Mouse (Mus musculus) limb, embryonic 11.5 days (tissue): ENCODE measurements around the gene Rab6b. TPM values are rescaled to one million over a fixed set of nuclear protein-coding genes. Genes with fewer than 3 reads are reported as not detected.

Experiments
- ATAC-seq: fragments of 200-750 bp; cut with Nextera tagmentation; 2 replicates; pipeline ENCODE4 v1.8.0; 2017; ENCODE audit warnings: low read depth; ENCODE audit not compliant: insufficient number of reproducible peaks, low FRiP score, low TSS enrichment
- DNase-seq: peaks from one replicate; pipeline ENCODE4 v3.0.0-alpha.2; 2015; ENCODE audit warnings: low spot score
- H3K27ac ChIP-seq: fragments of 300-500 bp; sonication (generic); replicated peaks from 2 replicates; pipeline ENCODE4 v1.5.1; 2014; ENCODE audit warnings: low read depth, mild to moderate bottlenecking, low read length
- H3K27me3 ChIP-seq: fragments of 300-500 bp; sonication (generic); 2 replicates; pipeline ENCODE4 v1.6.1; 2014; ENCODE audit warnings: mild to moderate bottlenecking, low read length, mixed read lengths; ENCODE audit not compliant: control insufficient read depth, insufficient read depth
- H3K36me3 ChIP-seq: fragments of 300-500 bp; sonication (generic); 2 replicates; pipeline ENCODE4 v1.6.1; 2014; ENCODE audit warnings: mild to moderate bottlenecking, low read length, moderate library complexity, mixed read lengths; ENCODE audit not compliant: control insufficient read depth, insufficient read depth
- H3K4me1 ChIP-seq: fragments of 300-500 bp; sonication (generic); 2 replicates; pipeline ENCODE4 v1.6.1; 2014; ENCODE audit warnings: low read length, mixed read lengths; ENCODE audit not compliant: control insufficient read depth, insufficient read depth
- H3K4me2 ChIP-seq: fragments of 300-500 bp; sonication (generic); 2 replicates; pipeline ENCODE4 v1.6.1; 2014; ENCODE audit warnings: low read depth, mild to moderate bottlenecking, moderate library complexity; ENCODE audit not compliant: severe bottlenecking
- H3K4me3 ChIP-seq: fragments of 300-500 bp; sonication (generic); 2 replicates; pipeline ENCODE4 v1.5.1; 2014; ENCODE audit warnings: low read depth, low read length
- H3K9ac ChIP-seq: fragments of 300-500 bp; sonication (generic); 2 replicates; pipeline ENCODE4 v1.6.1; 2014; ENCODE audit warnings: mild to moderate bottlenecking, low read length
- H3K9me3 ChIP-seq: fragments of 300-500 bp; sonication (generic); 2 replicates; pipeline ENCODE4 v1.6.1; 2016; ENCODE audit warnings: low read length; ENCODE audit not compliant: control insufficient read depth
- WGBS: fragments of 180-500 bp; shearing (Covaris S2); extraction: QIAGEN DNeasy Blood & Tissue Kit; methylation state at CpG from one replicate; pipeline ENCODE4 v1.1.7; 2014; 5-methylcytosine and 5-hydroxymethylcytosine counted together
- polyA plus RNA-seq: library from polyadenylated mRNA; unstranded; fragments of >200 nt; fragmentation: Nextera tagmentation; extraction: Ambion mirVana; gene quantifications from 2 replicates; pipeline ENCODE4 v1.2.1, GENCODE M21; 2014

The Rab6b gene
- polyA plus RNA-seq, 1 experiment from 2014 or later = 1.9 TPM

- ATAC-seq = peak; percentile 86
- H3K9ac ChIP-seq = peak overlapping the region; percentile 65
- H3K4me2 ChIP-seq = peak overlapping the region; percentile 59
- no peaks in the 10 kb centered on the region for H3K36me3 ChIP-seq
- H3K9me3 ChIP-seq = no peaks in the 10 kb centered on the region
- H3K4me1 ChIP-seq = no peaks in the 10 kb centered on the region
- peak; percentile 86 for DNase-seq
- H3K4me3 ChIP-seq = peak overlapping the region; percentile 35
- no peaks in the 10 kb centered on the region for H3K27me3 ChIP-seq
- 3% methylated on average over 20 of the region's 20 CpGs for WGBS
- no peak overlapping the region for H3K27ac ChIP-seq
These were observed 69.4 kb downstream of the Rab6b start for GRCm38 (mm10) chr9:103180807-103181565.

DNA sequence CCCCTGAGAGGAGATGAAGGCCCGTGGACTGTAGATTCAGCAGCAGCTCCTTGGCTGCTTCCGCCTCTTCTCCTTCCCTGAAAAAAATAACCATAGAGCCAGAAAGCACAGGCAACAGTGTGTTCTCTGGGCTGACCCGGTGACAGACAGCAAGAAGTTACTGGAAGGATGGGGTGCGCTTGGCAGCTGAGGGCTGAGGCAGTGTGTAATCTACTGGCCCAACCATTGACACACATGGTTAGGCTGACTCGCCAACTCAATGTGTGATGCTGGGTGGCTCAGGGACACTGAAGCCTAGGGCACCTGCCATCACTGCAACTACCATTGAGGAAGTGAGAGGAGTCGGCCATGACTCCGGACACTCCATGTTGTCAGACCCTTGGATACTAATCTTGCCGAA, 70.3 kb downstream of the Rab6b start:
- WGBS = 95% methylated on average over 8 of the region's 8 CpGs

GRCm38 (mm10) chr9:103184855-103185254, 73.3 kb downstream of the Rab6b start:
- ATAC-seq (no peak), DNase-seq (no peak)
- Histone ChIP-seq H3K9me3 (no peaks in the 10 kb centered on the region), H3K4me2 (no peak overlapping the region), H3K27ac (no peak overlapping the region), H3K9ac (no peak overlapping the region), H3K4me3 (no peak overlapping the region), H3K4me1 (no peaks in the 10 kb centered on the region), H3K36me3 (peaks cover 10% of the 10 kb centered on the region; the same call in 1 of the 2 replicates), H3K27me3 (no peaks in the 10 kb centered on the region)
- 55% methylated on average over 4 of the region's 4 CpGs for WGBS

More for the DNA sequence above, 70.3 kb downstream of the Rab6b start:
- no peak overlapping the region for H3K4me3 ChIP-seq
- H3K9ac ChIP-seq = no peak overlapping the region
- H3K4me1 ChIP-seq = no peaks in the 10 kb centered on the region
- no peaks in the 10 kb centered on the region for H3K36me3 ChIP-seq
- H3K27me3 ChIP-seq = no peaks in the 10 kb centered on the region
- DNase-seq (no peak), ATAC-seq (no peak)
- H3K27ac ChIP-seq = no peak overlapping the region
- H3K9me3 ChIP-seq = no peaks in the 10 kb centered on the region
- H3K4me2 ChIP-seq = no peak overlapping the region

DNA sequence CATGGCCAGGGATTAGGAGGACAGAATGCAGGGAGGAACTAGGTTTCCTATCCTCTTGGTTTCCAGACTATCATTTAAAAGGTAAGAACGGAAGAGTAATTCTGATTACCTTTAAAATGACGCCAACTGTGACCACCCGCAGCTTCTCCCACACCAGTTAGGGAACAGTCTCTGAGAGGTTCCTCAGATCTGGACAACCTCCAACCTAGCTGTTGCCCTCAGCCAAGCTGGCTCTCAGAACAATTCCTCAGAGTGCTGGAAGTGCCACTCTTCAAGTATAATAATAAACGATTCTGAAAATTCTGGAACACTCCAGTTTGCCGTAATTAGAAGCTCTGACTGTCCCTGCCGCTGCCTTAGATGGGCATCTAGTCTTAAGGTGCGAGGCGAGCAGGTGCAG, 74.4 kb downstream of the Rab6b start:
- Histone ChIP-seq H3K27ac (no peak overlapping the region), H3K36me3 (peaks cover 13% of the 10 kb centered on the region; the same call in 1 of the 2 replicates), H3K27me3 (no peaks in the 10 kb centered on the region), H3K4me1 (no peaks in the 10 kb centered on the region), H3K9me3 (no peaks in the 10 kb centered on the region), H3K4me3 (no peak overlapping the region), H3K9ac (no peak overlapping the region), H3K4me2 (no peak overlapping the region)
- no peak for DNase-seq
- no peak for ATAC-seq
- 92% methylated on average over 8 of the region's 8 CpGs for WGBS

- WGBS = 76% methylated on average over 9 of the region's 9 CpGs
- no peak overlapping the region for H3K4me2 ChIP-seq
- no peak overlapping the region for H3K9ac ChIP-seq
- no peaks in the 10 kb centered on the region for H3K9me3 ChIP-seq
- ATAC-seq = no peak
- H3K27ac ChIP-seq = no peak overlapping the region
- peaks cover 13% of the 10 kb centered on the region; the same call in 1 of the 2 replicates for H3K36me3 ChIP-seq
- H3K27me3 ChIP-seq = no peaks in the 10 kb centered on the region
- no peak overlapping the region for H3K4me3 ChIP-seq
- no peaks in the 10 kb centered on the region for H3K4me1 ChIP-seq
- DNase-seq = no peak
These were observed 75.2 kb downstream of the Rab6b start for GRCm38 (mm10) chr9:103186747-103187146.

DNA sequence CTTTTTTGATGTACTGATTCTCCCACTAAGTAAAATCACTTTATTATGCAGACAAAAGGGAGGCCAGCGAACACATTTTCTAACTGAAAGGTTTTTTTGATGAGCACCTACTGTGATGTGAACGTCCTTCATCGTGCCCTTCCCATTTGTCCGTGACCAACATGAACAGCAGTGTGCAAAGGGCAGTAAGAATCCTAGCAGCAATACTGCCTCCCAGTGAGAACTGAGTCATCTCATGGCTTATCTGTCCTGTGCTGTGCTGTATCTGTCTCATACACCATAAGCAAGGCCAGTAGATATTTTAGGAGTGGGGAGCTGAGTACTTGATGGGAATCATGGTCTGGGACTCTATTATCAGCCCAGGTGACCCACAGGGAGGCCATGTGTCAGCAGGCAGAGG, 76.8 kb downstream of the Rab6b start:
- H3K4me3 ChIP-seq = no peak overlapping the region
- WGBS = 94% methylated on average over 4 of the region's 4 CpGs
- DNase-seq (no peak), ATAC-seq (no peak)
- no peaks in the 10 kb centered on the region for H3K9me3 ChIP-seq
- no peaks in the 10 kb centered on the region for H3K4me1 ChIP-seq
- peaks cover 17% of the 10 kb centered on the region; the same call in 1 of the 2 replicates for H3K36me3 ChIP-seq
- no peak overlapping the region for H3K9ac ChIP-seq
- H3K27me3 ChIP-seq = no peaks in the 10 kb centered on the region
- H3K27ac ChIP-seq = no peak overlapping the region
- no peak overlapping the region for H3K4me2 ChIP-seq

GRCm38 (mm10) chr9:103201561-103202260, 90.1 kb downstream of the Rab6b start, which contains the start of gene Srprb:
TSS of gene Srprb (minus strand) at chr9:103202137.
- DNase-seq = peak; percentile 96
- no peaks in the 10 kb centered on the region for H3K27me3 ChIP-seq
- H3K36me3 ChIP-seq = peaks cover 10% of the 10 kb centered on the region; the same call in 1 of the 2 replicates
- under 1% methylated on average over 45 of the region's 45 CpGs for WGBS
- peak within 1 kb of the TSS; percentile 87 for H3K9ac ChIP-seq
- H3K4me2 ChIP-seq = peak within 1 kb of the TSS; percentile 67
- H3K9me3 ChIP-seq = no peaks in the 10 kb centered on the region
- peak; percentile 96 for ATAC-seq
- H3K4me3 ChIP-seq = peak within 1 kb of the TSS; percentile 84
- H3K27ac ChIP-seq = peak within 1 kb of the TSS; percentile 77
- 0 out of 2 replicates have a peak, but pooled peaks cover 2% of the 10 kb centered on the region for H3K4me1 ChIP-seq

- no peak overlapping the region for H3K9ac ChIP-seq
- 90% methylated on average over 5 of the region's 5 CpGs for whole genome bisulfite sequencing
- H3K4me3 ChIP-seq = no peak overlapping the region
- no peak overlapping the region for H3K27ac ChIP-seq
- ATAC-seq = no peak
- no peaks in the 10 kb centered on the region for H3K9me3 ChIP-seq
- DNase-seq = no peak
- no peaks in the 10 kb centered on the region; the same call in 1 of the 2 replicates for H3K27me3 ChIP-seq
- no peak overlapping the region for H3K4me2 ChIP-seq
- 0 out of 2 replicates have a peak, but pooled peaks cover 2% of the 10 kb centered on the region for H3K4me1 ChIP-seq
- H3K36me3 ChIP-seq = no peaks in the 10 kb centered on the region
These were observed 94.2 kb downstream of the Rab6b start for GRCm38 (mm10) chr9:103205786-103206185.
